Mouse (Mus musculus) spleen, postnatal 10 days (tissue): Measurements from ENCODE around the gene Megf11.

Experiments
- DNase-seq, 2 experiments: peaks; one replicate each; pipeline ENCODE4 v3.0.0; 2021 to 2022; ENCODE audit warnings: low spot score in 2 of 2

Gene Megf11

GRCm38 (mm10) chr9:64758052-64758451 lies 372.6 kb downstream of the Megf11 start:
- no peak for DNase-seq
